Mouse (Mus musculus): Measurements from ENCODE around the gene Slit1.

DNA sequence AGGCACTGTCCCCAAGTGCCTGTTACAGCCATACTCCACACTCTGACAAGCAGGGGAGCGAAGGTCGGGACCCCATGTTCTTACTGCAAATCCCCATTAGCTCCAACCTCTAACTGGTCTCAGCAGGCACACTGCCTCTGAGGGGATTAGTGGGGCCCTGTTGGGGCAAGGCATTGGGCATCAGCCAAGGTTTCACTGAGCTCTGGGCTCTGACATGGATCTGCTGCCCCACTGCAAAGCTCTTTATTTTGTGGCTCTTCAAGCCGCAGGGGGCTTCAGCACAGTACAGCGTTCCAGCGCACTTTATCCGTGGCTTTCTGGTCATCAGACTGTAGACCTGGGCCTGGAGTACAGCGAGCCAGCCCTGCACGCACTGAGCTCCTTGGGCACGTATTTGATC is 86.0 kb downstream of the Slit1 start:
- TF ChIP-seq CTCF (IDR thresholded peaks at IDR 0.05; ENCODE audit: low read depth) (no peak), EP300 (IDR thresholded peaks at IDR 0.05; ENCODE audit: low read depth) (no peak)
